Mouse (Mus musculus) embryonic stem cell, embryonic (primary cell): Measurements from ENCODE around the gene Akap2.

ENCODE experiments used
- CTCF ChIA-PET, 4 experiments: fragments of 300-600 bp in 2 of 4; fragments of 350-600 bp in 2 of 4; sonication (Branson Sonifier 250); formaldehyde crosslinking; loops; one replicate each; lab custom pipeline; 2022; ENCODE audit warnings: inconsistent platforms in 2 of 4; lab: Charles Lee
- POLR2A ChIA-PET, 4 experiments: fragments of 300-600 bp in 2 of 4; fragments of 350-600 bp in 2 of 4; sonication (Branson Sonifier 250); formaldehyde crosslinking; loops; one replicate each; lab custom pipeline; 2022; ENCODE audit warnings: antibody characterized with exemption in 4 of 4, inconsistent platforms in 1 of 4; lab: Charles Lee

Akap2 gene

DNA sequence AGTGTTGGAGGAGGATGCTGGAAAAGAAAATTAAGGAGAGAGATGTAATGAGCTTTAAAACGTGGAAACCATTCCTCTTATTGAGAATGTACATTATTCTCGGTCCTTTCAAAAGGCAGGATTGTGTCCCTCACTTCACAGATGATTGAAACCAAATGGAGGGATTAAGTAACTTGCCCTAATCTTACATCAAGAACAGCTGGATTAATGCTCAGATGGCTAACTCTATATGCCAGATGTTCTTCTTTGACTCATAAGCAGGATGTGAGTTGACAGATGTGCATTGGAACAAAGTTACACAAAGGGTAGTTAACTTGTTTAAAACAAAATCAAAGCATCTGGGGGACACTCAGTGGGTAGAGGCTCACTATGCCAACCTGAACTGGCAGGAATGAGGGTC is 189.3 kb downstream of the Akap2 start:
- CTCF ChIA-PET = interaction anchor here in 1 of 4 experiments (0.9 to 2.7 kb wide), 5 partner anchors 9 to 298 kb away, joined by 3 to 7 read pairs (median 4); partner anchors contain the start of gene D630039A03Rik
- POLR2A ChIA-PET = interaction anchor here in 3 of 4 experiments (0.6 to 6.8 kb wide), 12 partner anchors 10 to 217 kb away, joined by 3 to 41 read pairs (median 6); partner anchors contain the start of genes Txn1 (in 2 of the 3) and D630039A03Rik (in 1 of the 3)

DNA sequence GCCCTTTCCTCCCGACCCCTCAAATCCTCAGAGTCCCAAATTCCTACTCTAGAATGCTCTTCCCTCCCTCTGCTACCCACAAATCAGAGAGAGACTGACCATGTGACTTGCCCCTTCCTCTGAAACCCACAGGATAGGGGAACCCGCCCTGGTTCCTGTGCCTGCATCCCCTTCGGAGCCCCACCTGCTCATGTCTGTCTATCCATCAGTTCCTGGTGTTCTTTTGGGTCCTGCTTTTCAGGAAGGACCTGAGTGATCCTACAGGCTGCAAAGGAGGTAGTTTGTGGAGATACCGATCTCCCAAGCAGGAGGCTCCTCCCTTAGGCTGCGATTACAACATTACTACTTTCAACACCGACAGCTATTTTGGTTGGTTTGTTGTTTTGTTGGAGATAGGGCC is 191.4 kb downstream of the Akap2 start:
- CTCF ChIA-PET = no interaction called here
- POLR2A ChIA-PET = interaction anchor here in 3 of 4 experiments (0.5 to 2.0 kb wide), 5 partner anchors 11 to 47 kb away, joined by 3 to 14 read pairs (median 5); partner anchors contain the start of gene Txn1 (in 2 of the 3)

DNA sequence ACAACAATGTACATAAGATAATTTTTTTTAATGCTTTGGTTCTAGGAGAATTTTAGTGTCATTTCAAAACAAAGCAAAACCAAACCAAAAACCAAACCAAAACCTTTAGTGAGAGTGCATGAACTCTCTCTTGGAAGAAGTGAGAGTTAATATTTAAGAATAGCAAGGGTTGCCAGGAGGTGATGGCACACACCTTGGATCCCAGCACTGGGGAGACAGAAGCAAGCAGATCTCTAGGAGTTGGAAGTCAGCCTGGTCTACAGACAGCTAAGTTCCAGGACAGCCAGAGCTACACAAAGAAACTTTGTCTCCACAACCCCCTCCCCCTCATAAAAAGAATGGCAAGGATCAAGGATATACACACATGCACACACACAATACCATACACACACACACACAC is 195.6 kb downstream of the Akap2 start:
- ChIA-PET CTCF (interaction anchor here in 1 of 4 experiments (1.1 kb wide), 1 partner anchor 240 kb away, joined by 3 read pairs; no protein-coding TSS in a partner anchor), POLR2A (interaction anchor here in 2 of 4 experiments (0.6 to 1.8 kb wide), 5 partner anchors 10 to 632 kb away, joined by 3 to 6 read pairs (median 3); partner anchors contain the start of gene Txn1 (in 1 of the 2))

DNA sequence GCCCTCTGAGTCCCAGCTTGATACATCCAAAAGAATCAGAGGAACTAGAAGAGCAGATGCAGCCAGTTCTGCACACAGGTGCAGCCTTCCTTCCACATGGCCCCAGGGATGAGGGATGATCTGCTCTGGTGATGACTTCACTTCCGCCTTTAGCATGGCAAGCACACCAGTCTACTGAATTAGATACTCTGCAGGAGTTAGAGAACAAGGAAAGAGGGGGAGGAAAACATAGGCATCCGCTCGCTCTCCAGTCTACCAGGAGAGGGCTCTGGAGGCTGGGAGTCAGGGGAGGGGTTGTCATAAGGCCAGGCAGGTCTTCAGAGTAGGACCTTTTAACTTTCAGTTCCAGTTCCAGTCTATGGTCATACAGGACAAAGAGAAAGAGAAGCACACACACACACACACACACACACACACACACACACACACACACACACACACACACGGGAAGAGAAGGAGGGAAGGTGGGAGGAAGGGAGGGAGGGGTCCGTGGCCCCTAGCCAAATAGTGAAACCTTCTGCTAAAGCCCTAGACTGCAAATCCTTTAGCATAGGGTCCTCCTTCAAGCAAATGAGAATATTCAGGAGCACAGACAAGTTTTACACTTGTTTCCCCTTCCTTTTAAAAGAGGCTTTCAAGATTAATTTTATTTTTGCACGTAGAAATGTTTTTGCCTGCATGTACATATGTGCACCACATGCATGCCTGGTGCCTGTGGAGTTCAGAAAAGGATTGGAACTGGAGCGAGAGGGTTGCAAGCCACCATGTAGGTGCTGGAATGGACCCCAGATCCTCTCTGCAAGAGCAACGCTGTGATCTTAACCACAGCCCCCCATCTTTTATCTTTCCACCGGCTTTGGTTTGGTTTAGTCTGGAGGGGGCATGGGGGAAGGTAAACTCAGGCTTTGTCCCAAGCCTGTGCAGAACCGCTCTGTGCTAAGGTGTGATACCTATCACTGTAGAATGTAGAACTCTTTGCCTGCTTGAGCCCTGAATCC is 197.0 kb downstream of the Akap2 start:
- ChIA-PET CTCF (interaction anchor here in 1 of 4 experiments (0.6 to 1.8 kb wide), 4 partner anchors 9 to 339 kb away, joined by 3 to 4 read pairs (median 4); no protein-coding TSS in a partner anchor), POLR2A (interaction anchor here in 3 of 4 experiments (0.7 to 8.9 kb wide), 9 partner anchors 10 to 1802 kb away, joined by 3 to 130 read pairs (median 6); partner anchors contain the start of gene Txn1 (in 3 of the 3))

DNA sequence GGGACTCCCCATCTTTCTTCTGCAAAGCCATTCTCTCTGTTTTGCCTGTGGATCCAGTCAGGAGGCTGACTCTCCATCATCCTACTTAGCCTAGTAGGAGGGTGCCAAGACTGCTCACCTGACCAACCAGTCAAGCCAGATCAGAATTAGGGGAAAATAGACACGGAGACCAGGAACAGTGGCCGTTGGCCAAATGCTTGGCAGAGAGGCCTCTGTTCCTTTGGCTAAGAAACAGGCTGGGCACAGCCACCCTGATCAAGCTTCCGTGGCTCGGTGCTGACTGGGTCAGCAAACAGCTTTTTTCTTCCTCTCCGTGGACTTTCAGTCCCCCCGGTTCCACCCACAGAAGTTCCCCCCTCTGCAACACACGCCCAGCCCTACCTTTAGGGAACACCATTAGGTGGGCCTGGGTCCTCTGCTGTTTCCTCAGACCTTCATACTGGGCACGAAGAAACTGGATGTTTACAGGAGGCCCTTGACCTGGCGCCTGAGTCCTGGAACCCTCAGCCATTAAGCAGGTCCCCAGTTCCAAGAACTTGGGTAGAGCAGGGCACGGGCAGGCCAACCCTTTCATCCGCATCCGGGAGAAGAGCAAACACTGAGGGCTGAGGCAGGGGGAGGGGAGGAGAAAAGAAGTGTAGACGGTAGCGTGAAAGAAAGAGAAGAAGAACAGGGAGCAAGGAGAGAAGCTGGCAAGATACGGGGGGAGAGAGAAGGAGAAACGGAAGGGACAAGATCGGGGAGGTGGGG is 197.9 kb downstream of the Akap2 start:
- ChIA-PET CTCF (interaction anchor here in 1 of 4 experiments (0.7 to 1.8 kb wide), 3 partner anchors 8 to 464 kb away, joined by 3 to 4 read pairs (median 3); no protein-coding TSS in a partner anchor), POLR2A (interaction anchor here in 3 of 4 experiments (0.8 to 8.9 kb wide), 10 partner anchors 9 to 222 kb away, joined by 3 to 130 read pairs (median 6); partner anchors contain the start of gene Txn1 (in 3 of the 3))

DNA sequence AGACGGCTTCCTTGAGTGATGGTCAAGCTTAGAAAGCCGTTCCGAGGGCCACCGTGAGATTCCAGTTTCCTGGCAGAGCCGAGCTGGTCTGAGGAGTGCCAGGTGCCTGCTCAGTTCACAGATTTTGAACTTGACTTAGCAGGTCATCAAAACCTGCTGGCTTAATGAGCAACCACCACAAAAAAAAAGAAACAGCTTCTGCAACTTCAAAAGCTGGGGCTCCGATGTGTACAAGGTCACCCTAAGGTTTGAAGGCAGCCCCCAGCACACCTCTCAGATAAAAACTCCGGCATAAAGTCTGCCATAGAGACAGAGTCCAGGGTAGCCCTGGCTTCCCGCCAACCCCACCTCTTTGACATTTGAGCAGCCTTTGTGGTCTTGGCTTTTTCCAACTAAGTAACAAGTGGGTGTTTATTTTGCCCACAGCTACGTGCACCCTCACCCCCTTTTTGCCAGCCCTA is 198.8 kb downstream of the Akap2 start, which contains the start of gene D630039A03Rik:
TSS of gene D630039A03Rik (minus strand) at position 97 of the 461 bp plus-strand sequence.
- POLR2A ChIA-PET = interaction anchor here in 3 of 4 experiments (0.6 to 8.9 kb wide), 14 partner anchors 9 to 337 kb away, joined by 3 to 130 read pairs (median 4); partner anchors contain the start of gene Txn1 (in 3 of the 3)
- CTCF ChIA-PET = interaction anchor here in 1 of 4 experiments (0.7 to 1.8 kb wide), 3 partner anchors 9 to 464 kb away, joined by 3 to 4 read pairs (median 3); no protein-coding TSS in a partner anchor

DNA sequence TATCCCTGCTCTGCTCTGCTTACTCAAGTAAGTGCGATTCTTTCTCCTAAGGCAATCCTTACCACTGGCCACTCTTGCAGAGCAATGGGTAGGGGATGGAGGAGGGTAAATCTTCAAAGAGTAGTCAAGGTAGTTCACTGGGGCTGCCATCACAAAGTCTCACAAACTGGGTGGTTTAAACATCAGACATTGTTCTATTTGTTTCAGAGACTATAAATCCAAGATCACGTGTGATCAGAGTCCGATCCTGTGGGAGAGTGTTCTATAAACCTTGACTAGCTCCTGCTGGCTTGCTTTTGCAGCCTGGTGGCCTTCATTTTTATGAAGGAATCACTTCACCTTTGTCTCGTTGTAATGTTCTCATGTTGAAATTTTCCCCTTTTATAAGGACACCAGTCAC is 199.3 kb downstream of the Akap2 start:
- POLR2A ChIA-PET = interaction anchor here in 3 of 4 experiments (0.6 to 8.9 kb wide), 16 partner anchors 8 to 336 kb away, joined by 3 to 130 read pairs (median 4); partner anchors contain the start of gene Txn1 (in 3 of the 3)
- CTCF ChIA-PET = interaction anchor here in 1 of 4 experiments (1.1 to 1.8 kb wide), 2 partner anchors 11 to 465 kb away, joined by 3 to 4 read pairs; no protein-coding TSS in a partner anchor

DNA sequence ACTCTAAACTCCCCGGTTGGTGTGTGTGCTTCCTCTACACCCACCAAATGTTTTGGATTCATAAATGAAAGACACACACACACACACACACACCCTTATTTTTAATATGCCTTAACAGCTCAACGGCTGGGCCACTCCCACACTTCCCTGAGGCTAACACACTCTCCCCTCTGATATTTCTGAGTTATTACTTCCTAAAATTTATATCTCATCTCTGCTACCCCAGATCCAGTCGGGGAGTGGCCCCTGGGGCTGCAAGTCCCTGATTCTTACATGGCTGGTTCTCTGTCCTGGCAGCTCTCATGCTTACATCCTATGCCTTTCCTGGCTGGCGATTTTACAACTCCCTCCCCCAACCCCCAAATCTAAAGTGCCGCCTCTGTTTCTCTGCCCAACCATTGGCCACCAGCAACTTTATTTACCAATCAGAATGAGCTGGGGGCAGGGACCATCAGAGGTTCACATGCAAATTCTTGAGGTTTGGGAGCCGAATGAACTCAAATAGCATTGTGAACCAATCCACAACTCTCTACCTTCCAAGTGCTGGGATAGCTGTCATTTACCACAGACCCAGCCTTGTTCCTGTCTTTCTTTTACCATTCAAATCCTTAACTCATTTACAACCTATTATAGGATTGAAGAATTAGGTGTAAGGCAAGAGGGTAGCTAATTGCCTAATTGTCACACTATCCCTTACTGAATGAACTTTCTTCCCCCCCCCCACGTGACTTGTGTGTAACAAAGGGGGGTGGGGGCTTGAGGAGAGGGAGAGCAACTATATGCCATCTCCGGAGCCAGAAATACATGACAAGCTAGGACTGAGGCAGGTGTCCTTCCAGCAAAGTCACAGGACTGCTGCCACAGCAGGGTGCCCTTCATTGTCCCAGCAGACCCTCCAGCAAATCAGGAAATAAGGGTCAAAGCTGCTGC is 202.3 kb downstream of the Akap2 start:
- CTCF ChIA-PET = interaction anchor here in 3 of 4 experiments (0.6 to 2.2 kb wide), 18 partner anchors 17 to 850 kb away, joined by 3 to 9 read pairs (median 4); no protein-coding TSS in a partner anchor
- POLR2A ChIA-PET = interaction anchor here (0.5 to 8.9 kb wide), 77 partner anchors 9 to 1662 kb away, joined by 3 to 138 read pairs (median 5); partner anchors contain the start of genes Txn1 (in 4 of the 4), Ptpn3 (in 2 of the 4) and Hsdl2 (in 1 of the 4)

DNA sequence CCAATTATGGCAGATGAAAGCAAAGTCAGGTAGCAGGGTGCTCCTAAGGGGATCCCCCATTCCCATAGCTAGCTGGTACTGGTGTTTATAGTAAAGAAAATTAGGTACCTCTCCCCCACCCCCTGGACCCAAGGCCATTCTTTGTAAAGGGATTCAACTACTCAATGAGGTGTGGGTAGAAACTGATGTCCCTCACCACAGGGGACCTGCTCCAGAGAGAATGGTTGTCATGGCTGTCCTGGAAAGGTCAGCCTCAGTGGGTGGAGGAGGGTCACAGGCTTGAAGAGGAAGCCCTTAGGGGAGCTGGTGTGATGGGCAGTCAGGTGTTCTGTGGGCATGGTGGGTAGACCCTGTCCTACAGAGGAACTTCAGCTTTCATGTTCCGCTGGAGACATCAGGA is 203.1 kb downstream of the Akap2 start:
- ChIA-PET POLR2A (interaction anchor here (0.5 to 8.9 kb wide), 66 partner anchors 8 to 1661 kb away, joined by 3 to 138 read pairs (median 5); partner anchors contain the start of genes Txn1 (in 4 of the 4), Ptpn3 (in 2 of the 4) and Hsdl2 (in 1 of the 4)), CTCF (interaction anchor here in 3 of 4 experiments (0.6 to 2.2 kb wide), 13 partner anchors 8 to 809 kb away, joined by 3 to 9 read pairs (median 4); no protein-coding TSS in a partner anchor)

DNA sequence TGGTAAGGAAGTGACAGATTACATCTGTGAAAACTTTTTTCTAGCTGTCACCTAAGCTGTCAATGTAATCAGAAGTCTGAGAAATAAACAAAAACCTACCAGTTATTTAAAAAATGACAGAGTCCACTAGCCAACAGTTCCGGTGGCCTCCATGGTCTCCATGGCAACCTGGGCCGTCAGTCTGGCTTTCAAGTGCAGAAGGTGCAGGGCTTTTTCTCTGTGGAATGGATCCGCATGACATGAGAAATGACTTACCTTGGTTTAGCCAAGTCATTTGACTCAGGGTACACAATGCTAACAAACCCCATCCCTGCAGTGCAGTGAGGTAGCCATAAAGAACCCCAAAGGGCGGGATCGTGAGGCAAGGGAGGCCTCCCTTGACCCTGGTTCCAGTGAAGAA is 204.7 kb downstream of the Akap2 start:
- CTCF ChIA-PET = interaction anchor here in 1 of 4 experiments (1.5 kb wide), 1 partner anchor 33 kb away, joined by 3 read pairs; no protein-coding TSS in a partner anchor
- POLR2A ChIA-PET = interaction anchor here in 3 of 4 experiments (1.0 to 8.9 kb wide), 12 partner anchors 10 to 152 kb away, joined by 3 to 138 read pairs (median 4); partner anchors contain the start of gene Txn1 (in 3 of the 3)

DNA sequence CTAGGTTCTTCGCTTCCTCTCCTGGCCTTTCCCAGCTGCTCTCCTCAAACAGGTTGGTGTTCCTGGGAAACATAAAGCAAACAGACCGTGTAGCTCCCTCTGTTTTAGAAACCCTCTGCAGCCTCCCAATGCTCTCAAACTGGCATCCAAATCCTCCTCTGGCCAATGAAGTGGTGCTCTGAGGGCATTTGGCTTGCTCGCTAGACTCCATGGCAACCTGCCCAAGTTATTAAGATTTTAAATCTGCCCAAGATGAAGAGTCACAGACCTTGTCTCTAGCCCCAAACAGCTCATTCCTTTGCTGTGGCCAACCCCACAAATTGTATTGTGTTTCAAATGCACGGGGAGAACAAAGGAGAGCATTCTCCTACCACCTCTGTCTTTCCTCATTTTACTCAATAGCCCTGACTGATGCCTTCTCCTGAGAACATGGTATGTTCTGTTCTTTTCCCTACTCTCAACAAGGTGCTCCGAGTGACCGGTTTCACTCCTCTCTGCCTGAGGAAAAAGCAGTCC is 207.2 kb downstream of the Akap2 start:
- CTCF ChIA-PET = interaction anchor here in 1 of 4 experiments (1.6 kb wide), 1 partner anchor 158 kb away, joined by 3 read pairs; no protein-coding TSS in a partner anchor
- POLR2A ChIA-PET = interaction anchor here in 3 of 4 experiments (0.8 to 2.3 kb wide), 9 partner anchors 8 to 32 kb away, joined by 3 to 14 read pairs (median 5); partner anchors contain the start of genes Txn1 (in 3 of the 3) and D630039A03Rik (in 1 of the 3)

DNA sequence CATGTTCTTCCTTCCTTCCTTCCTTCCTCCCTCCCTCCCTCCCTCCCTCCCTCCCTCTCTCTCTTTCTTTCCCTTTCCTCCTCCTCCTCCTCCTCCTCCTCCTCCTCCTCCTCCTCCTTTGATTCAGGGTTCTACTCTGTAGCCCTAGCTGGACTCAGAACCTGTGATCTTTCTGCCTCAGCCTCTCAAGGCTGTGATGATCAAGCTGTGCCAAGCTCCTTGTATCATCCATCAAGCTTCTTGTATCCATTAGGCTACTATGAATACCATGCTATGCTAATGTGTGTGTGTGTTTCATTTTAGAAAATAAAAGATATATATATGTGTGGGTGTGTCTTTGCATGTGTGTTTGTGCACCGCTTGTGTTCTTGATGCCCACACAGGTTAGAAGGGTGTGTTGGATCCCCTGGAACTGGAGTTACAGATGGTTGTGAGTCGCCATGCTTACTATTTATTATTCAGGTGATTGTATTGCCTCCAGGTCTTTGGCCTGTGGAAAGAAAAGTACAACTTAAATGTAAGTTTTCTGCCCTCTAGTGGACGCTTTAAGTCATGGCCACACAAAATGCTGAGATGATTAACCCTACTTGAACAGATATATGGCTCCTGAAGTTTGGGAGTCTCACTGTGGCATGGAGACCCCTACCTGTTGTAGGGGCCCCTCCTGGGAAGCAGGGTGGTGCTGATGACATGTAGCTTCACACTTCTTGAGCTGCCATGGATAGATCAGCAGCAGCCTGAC is 210.2 kb downstream of the Akap2 start:
- POLR2A ChIA-PET = interaction anchor here in 3 of 4 experiments (0.6 to 8.4 kb wide), 8 partner anchors 8 to 442 kb away, joined by 3 to 54 read pairs (median 4); partner anchors contain the start of gene Txn1 (in 3 of the 3)
- CTCF ChIA-PET = interaction anchor here in 2 of 4 experiments (0.6 to 1.1 kb wide), 2 partner anchors 8 to 417 kb away, joined by 3 to 16 read pairs; no protein-coding TSS in a partner anchor

DNA sequence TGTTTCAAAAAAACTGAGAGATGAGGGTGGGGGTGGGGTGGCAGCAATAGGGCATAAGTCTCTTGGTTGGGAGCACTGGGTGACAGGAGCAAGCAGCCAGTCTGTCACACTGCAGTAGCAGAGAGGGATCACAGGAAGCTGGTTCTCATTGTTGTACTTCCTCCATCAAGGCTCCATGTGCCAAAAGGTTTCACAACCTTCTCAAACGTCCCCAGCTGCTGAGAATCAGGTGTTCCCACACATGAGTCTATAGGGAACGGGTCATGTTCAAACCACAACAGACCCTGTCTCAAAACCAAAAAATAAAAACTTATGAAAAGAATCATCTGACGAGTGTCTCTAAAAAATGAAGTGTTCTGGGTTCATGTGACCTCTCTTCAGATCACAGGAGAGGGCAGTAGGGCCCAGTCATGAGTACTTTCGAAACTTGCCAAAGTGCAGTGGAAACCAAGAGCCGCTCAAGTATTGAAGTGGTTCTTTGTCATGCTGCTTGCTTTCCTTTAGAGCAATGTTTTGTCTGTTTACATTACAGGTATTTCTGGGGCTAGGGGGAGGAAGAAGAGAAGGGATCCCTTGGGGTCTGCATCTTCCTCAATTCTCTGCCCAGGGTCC is 213.2 kb downstream of the Akap2 start:
- POLR2A ChIA-PET = interaction anchor here in 3 of 4 experiments (0.6 to 8.4 kb wide), 6 partner anchors 10 to 158 kb away, joined by 3 to 54 read pairs (median 6); partner anchors contain the start of gene Txn1 (in 3 of the 3)
- CTCF ChIA-PET = interaction anchor here in 1 of 4 experiments (0.6 kb wide), 1 partner anchor 15 kb away, joined by 3 read pairs; no protein-coding TSS in a partner anchor

DNA sequence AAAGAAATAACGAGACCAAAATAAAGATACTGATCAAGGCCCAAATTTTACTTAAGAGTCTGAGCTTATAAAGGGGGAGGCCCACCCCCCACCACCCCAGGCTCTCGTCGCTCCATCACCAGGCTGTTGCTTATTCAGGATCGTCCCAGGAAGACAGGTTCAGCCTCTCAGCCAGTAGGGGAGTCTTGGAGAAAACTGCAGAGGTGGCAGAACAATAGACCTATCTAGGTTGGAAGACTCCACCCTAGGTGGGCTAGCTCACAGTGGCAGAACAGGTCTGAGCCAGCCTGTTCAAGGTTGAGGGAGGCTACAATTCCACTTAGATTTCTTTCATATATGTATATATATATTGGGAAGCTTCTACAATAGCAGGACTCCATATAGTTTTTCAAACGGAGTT is 216.7 kb downstream of the Akap2 start:
- CTCF ChIA-PET = interaction anchor here in 1 of 4 experiments (1.3 kb wide), 1 partner anchor 482 kb away, joined by 3 read pairs; no protein-coding TSS in a partner anchor

More for the DNA sequence above, 216.7 kb downstream of the Akap2 start:
- POLR2A ChIA-PET = interaction anchor here in 3 of 4 experiments (0.7 to 8.4 kb wide), 13 partner anchors 8 to 259 kb away, joined by 3 to 54 read pairs (median 5); partner anchors contain the start of gene Txn1 (in 3 of the 3)
